Mouse (Mus musculus) MEL (cell line): ENCODE data around the gene Dennd2c.

Experiments used
- BHLHE40 ChIP-seq: IDR thresholded peaks from 2 replicates; pipeline ENCODE4 v1.6.1; 2012; ENCODE audit warnings: low read depth, mild to moderate bottlenecking, inconsistent platforms, low read length, improper control_type of control experiment, borderline replicate concordance
- CHD2 ChIP-seq: IDR thresholded peaks from 2 replicates; pipeline ENCODE4 v1.6.1; 2011; ENCODE audit warnings: low read length, improper control_type of control experiment
- CTCF ChIP-seq, 3 experiments: IDR thresholded peaks in 2 of 3; conservative IDR thresholded peaks in 1 of 3; 2 replicates each; pipeline ENCODE4 v1.5.1; 2011 to 2012; ENCODE audit warnings: low read length in 3 of 3, low read depth in 2 of 3, mild to moderate bottlenecking in 2 of 3, improper control_type of control experiment in 1 of 3, inconsistent platforms in 1 of 3, mixed read lengths in 1 of 3, moderate library complexity in 1 of 3; ENCODE audit not compliant: control insufficient read depth in 1 of 3, insufficient read depth in 1 of 3, poor library complexity in 1 of 3, severe bottlenecking in 1 of 3
- EP300 ChIP-seq, 2 experiments: IDR thresholded peaks; 2 replicates each; pipeline ENCODE4 v1.6.1; 2011; ENCODE audit warnings: improper control_type of control experiment in 2 of 2, low read length in 2 of 2, low read depth in 1 of 2, mild to moderate bottlenecking in 1 of 2
- MYC ChIP-seq: IDR thresholded peaks from 2 replicates; pipeline ENCODE4 v1.6.1; 2011; ENCODE audit warnings: low read depth, mild to moderate bottlenecking, low read length, improper control_type of control experiment, moderate library complexity
- NRF1 ChIP-seq: IDR thresholded peaks from 2 replicates; pipeline ENCODE4 v1.6.1; 2014; ENCODE audit warnings: low read depth, mild to moderate bottlenecking, inconsistent platforms, low read length, improper control_type of control experiment, moderate library complexity; ENCODE audit not compliant: poor library complexity, insufficient read depth, severe bottlenecking

DNA sequence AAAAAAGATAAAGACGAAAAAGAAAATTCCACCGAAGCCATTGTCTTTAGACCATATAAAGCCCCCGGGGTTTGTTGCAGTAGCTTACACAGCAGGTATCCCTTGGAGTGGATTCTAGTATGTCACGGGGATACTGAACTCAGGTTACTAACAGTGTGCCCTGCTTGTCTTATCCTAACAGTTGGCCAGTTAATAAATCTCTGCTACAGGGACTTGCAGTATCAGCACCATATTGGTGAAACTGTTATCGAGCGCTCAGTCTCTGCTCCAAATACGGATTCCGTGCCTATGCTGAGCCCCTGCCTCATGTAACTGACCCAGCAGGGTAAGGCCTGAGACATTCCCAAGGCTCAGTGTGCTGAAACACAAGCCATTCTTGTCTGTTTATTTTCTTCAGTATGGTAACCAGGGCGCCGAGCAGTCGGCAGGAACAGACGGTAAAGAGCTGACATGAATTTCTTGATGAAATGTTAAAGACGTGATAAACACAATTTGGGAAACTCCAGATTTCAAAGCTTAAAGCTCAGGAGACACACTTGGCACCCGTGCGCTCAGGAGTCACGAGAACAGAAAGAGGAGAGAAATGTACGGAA, 20.4 kb upstream of the Dennd2c start:
- TF ChIP-seq EP300 (IDR thresholded peaks at IDR 0.05; ENCODE audit: low read depth in 1 of 2, low read length in 2 of 2) (no peak), CTCF (IDR thresholded peaks at IDR 0.05 in 2 of 3, conservative IDR thresholded peaks at IDR 0.05 in 1 of 3; ENCODE audit: control insufficient read depth in 1 of 3, insufficient read depth in 1 of 3, low read depth in 2 of 3, low read length in 3 of 3, poor library complexity in 1 of 3, severe bottlenecking in 1 of 3) (no peak), BHLHE40 (no peak), NRF1 (no peak), CHD2 (no peak), MYC (no peak)
